Mouse (Mus musculus) brown adipose tissue, adult 24 weeks (tissue): ENCODE measurements around the gene Gm20888. TPM values are rescaled to one million over a fixed set of nuclear protein-coding genes. Genes with fewer than 3 reads are reported as not detected.
"Not testable (repeated sequence)": the region's sequence is repeated elsewhere in the genome, so short reads cannot be mapped to it uniquely, and the experiment has no call there.

Source experiments
- H3K27ac ChIP-seq: fragments of 200-500 bp; replicated peaks from 2 replicates; pipeline ENCODE4 v1.5.1; 2012; ENCODE audit warnings: low read depth, mild to moderate bottlenecking, low read length
- H3K4me1 ChIP-seq: fragments of 200-500 bp; 2 replicates; pipeline ENCODE4 v1.6.1; 2012; ENCODE audit warnings: low read length, mixed read lengths; ENCODE audit not compliant: control insufficient read depth, insufficient read depth, insufficient read length
- H3K4me3 ChIP-seq: fragments of 200-500 bp; 2 replicates; pipeline ENCODE4 v1.5.1; 2012; ENCODE audit warnings: low read depth, mild to moderate bottlenecking, low read length, moderate library complexity; ENCODE audit not compliant: insufficient read depth
- polyA plus RNA-seq: library from polyadenylated mRNA; stranded (reverse); fragments of >200 nt; gene quantifications from 2 replicates; pipeline ENCODE4 v1.2.4, GENCODE M21; 2012; ENCODE audit not compliant: missing spikeins, insufficient read depth, insufficient read length

Gene Gm20888
- not detected in 2 replicates for polyA plus RNA-seq

- H3K27ac ChIP-seq, H3K4me1 ChIP-seq, H3K4me3 ChIP-seq: not testable (repeated sequence)
These were observed at the start of gene Gm20888 for GRCm38 (mm10) chrY:70441582-70441981. Gene Gm20888, plus strand, starts transcription at chrY:70441882.

Other genes with a start within 250 kb of the Gm20888 start
- gene Gm21118, start 168.2 kb upstream of the Gm20888 start, polyA plus RNA-seq = not detected in 2 replicates
- gene Gm29423, start 138.6 kb upstream of the Gm20888 start, polyA plus RNA-seq = not detected in 2 replicates
- not detected in 2 replicates for gene Gm29644, start 138.5 kb upstream of the Gm20888 start, polyA plus RNA-seq